Mouse (Mus musculus) embryonic facial prominence, embryonic 14.5 days (tissue): ENCODE measurements around the gene Sphkap. TPM values are rescaled to one million over a fixed set of nuclear protein-coding genes. Genes with fewer than 3 reads are reported as not detected.

ENCODE experiments used
- ATAC-seq: fragments of 200-750 bp; cut with Nextera tagmentation; 2 replicates; pipeline ENCODE4 v1.8.0; 2017; ENCODE audit warnings: low read depth, moderate number of reproducible peaks, moderate TSS enrichment
- DNase-seq: peaks from one replicate; pipeline ENCODE4 v3.0.0-alpha.2; 2015; ENCODE audit warnings: low spot score
- H3K27ac ChIP-seq: fragments of 300-500 bp; sonication (generic); replicated peaks from 2 replicates; pipeline ENCODE4 v1.5.1; 2014; ENCODE audit warnings: low read depth, mild to moderate bottlenecking, low read length, moderate library complexity
- H3K27me3 ChIP-seq: fragments of 300-500 bp; sonication (generic); replicated peaks from 2 replicates; pipeline ENCODE4 v1.6.1; 2014; ENCODE audit warnings: low read length; ENCODE audit not compliant: control insufficient read depth, insufficient read depth
- H3K36me3 ChIP-seq: fragments of 300-500 bp; sonication (generic); 2 replicates; pipeline ENCODE4 v1.6.1; 2014; ENCODE audit warnings: low read length, mixed read lengths; ENCODE audit not compliant: control insufficient read depth, insufficient read depth
- H3K4me1 ChIP-seq: fragments of 300-500 bp; sonication (generic); 2 replicates; pipeline ENCODE4 v1.6.1; 2014; ENCODE audit warnings: antibody characterized with exemption, low read length; ENCODE audit not compliant: control insufficient read depth, insufficient read depth
- H3K4me2 ChIP-seq: fragments of 300-500 bp; sonication (generic); 2 replicates; pipeline ENCODE4 v1.6.1; 2014; ENCODE audit warnings: low read depth, mild to moderate bottlenecking, low read length, moderate library complexity, mixed read lengths
- H3K4me3 ChIP-seq: fragments of 300-500 bp; sonication (generic); 2 replicates; pipeline ENCODE4 v1.5.1; 2014; ENCODE audit warnings: low read depth, mild to moderate bottlenecking, low read length
- H3K9ac ChIP-seq: fragments of 300-500 bp; sonication (generic); 2 replicates; pipeline ENCODE4 v1.6.1; 2014; ENCODE audit warnings: low read depth, mild to moderate bottlenecking, low read length, moderate library complexity, mixed read lengths
- H3K9me3 ChIP-seq: fragments of 300-500 bp; sonication (generic); 2 replicates; pipeline ENCODE4 v1.6.1; 2016; ENCODE audit warnings: low read length; ENCODE audit not compliant: control insufficient read depth
- WGBS: fragments of 180-500 bp; shearing (Covaris S2); extraction: QIAGEN DNeasy Blood & Tissue Kit; methylation state at CpG from one replicate; pipeline ENCODE4 v1.1.7; 2014; 5-methylcytosine and 5-hydroxymethylcytosine counted together
- polyA plus RNA-seq: library from polyadenylated mRNA; unstranded; fragments of >200 nt; fragmentation: Nextera tagmentation; extraction: Ambion mirVana; gene quantifications from 2 replicates; pipeline ENCODE4 v1.2.1, GENCODE M21; 2014

The Sphkap gene
- polyA plus RNA-seq, 1 experiment from 2014 or later: 2.5 TPM

GRCm38 (mm10) chr1:83251746-83252145 is 156.3 kb downstream of the Sphkap start:
- no peaks in the 10 kb centered on the region for H3K9me3 ChIP-seq

GRCm38 (mm10) chr1:83248235-83248746 is 159.7 kb downstream of the Sphkap start:
- 75% methylated on average over 1 of the region's 1 CpGs for WGBS
- no peak overlapping the region for H3K4me2 ChIP-seq
- DNase-seq (no peak), ATAC-seq (no peak)
- no peaks in the 10 kb centered on the region for H3K4me1 ChIP-seq
- no peaks in the 10 kb centered on the region for H3K9me3 ChIP-seq
- no peak overlapping the region for H3K4me3 ChIP-seq
- no peaks in the 10 kb centered on the region for H3K27me3 ChIP-seq
- no peak overlapping the region for H3K27ac ChIP-seq
- no peak overlapping the region for H3K9ac ChIP-seq
- H3K36me3 ChIP-seq: no peaks in the 10 kb centered on the region

More at GRCm38 (mm10) chr1:83251746-83252145, 156.3 kb downstream of the Sphkap start:
- Histone ChIP-seq H3K27me3 (no peaks in the 10 kb centered on the region), H3K4me2 (no peak overlapping the region), H3K4me1 (no peaks in the 10 kb centered on the region), H3K9ac (no peak overlapping the region), H3K27ac (no peak overlapping the region), H3K4me3 (no peak overlapping the region), H3K36me3 (no peaks in the 10 kb centered on the region)
- no peak for DNase-seq
- 82% methylated on average over 1 of the region's 1 CpGs for WGBS
- ATAC-seq: no peak

DNA sequence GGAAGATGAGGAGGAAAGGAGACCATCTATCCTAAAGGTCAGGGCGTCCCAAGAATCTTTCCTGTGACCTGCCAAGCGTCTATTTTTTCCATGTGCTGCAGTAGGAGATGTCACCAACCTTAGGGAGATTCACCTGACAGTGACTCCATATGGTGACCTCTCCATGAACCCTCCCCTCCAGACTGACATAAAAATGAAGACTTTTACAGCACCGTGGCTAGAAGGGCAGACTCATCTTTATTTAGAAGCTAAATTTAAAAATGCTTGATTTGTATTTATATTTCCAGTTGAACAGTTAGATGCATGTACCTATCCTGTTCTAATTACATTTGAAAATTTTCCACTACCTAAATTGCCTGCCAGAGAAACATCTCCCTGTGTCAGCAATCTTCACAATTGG is 180.1 kb downstream of the Sphkap start:
- H3K27me3 ChIP-seq: no peaks in the 10 kb centered on the region
- DNase-seq (no peak), ATAC-seq (no peak)
- H3K36me3 ChIP-seq: no peaks in the 10 kb centered on the region
- H3K9ac ChIP-seq: no peak overlapping the region
- no peak overlapping the region for H3K27ac ChIP-seq
- no peaks in the 10 kb centered on the region for H3K9me3 ChIP-seq
- no peaks in the 10 kb centered on the region for H3K4me1 ChIP-seq
- H3K4me2 ChIP-seq: no peak overlapping the region
- no peak overlapping the region for H3K4me3 ChIP-seq
- WGBS: 85% methylated on average over 3 of the region's 3 CpGs

GRCm38 (mm10) chr1:83224423-83224960 is 183.5 kb downstream of the Sphkap start:
- Histone ChIP-seq H3K27me3 (no peaks in the 10 kb centered on the region), H3K9ac (no peak overlapping the region), H3K9me3 (no peaks in the 10 kb centered on the region), H3K36me3 (no peaks in the 10 kb centered on the region), H3K4me1 (no peaks in the 10 kb centered on the region), H3K4me3 (no peak overlapping the region), H3K4me2 (no peak overlapping the region), H3K27ac (no peak overlapping the region)
- DNase-seq: no peak
- no peak for ATAC-seq

- Histone ChIP-seq H3K9ac (no peak overlapping the region), H3K4me1 (no peaks in the 10 kb centered on the region), H3K27ac (no peak overlapping the region), H3K9me3 (no peaks in the 10 kb centered on the region), H3K4me3 (no peak overlapping the region), H3K4me2 (no peak overlapping the region), H3K36me3 (no peaks in the 10 kb centered on the region), H3K27me3 (no peaks in the 10 kb centered on the region)
- ATAC-seq: no peak
- DNase-seq: peak; percentile 41
- WGBS: 65% methylated on average over 1 of the region's 1 CpGs
Measured at GRCm38 (mm10) chr1:83223072-83223471, 184.9 kb downstream of the Sphkap start.

GRCm38 (mm10) chr1:83218260-83218659 is 189.7 kb downstream of the Sphkap start:
- no peak overlapping the region for H3K4me3 ChIP-seq
- WGBS: 41% methylated on average over 1 of the region's 1 CpGs
- DNase-seq: peak; percentile 60

DNA sequence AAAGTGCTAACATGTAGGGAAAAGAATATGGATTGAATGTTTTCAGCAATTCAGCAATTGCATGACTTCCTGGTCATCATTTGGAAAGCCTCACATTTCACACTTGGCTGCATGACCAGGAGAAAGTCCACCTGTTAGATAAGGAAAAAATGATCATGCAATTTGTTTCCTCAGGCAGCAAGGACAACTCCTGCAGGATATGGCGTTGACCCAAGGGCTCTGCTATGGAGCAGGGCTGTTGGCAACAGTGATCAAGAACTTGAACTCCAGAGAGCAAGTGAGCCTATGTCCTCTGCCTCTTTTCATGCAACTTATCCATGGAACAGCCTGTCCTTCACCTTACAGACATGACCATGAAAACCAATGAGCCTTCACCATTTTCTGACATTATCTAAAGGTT is 198.0 kb downstream of the Sphkap start:
- Histone ChIP-seq H3K4me3 (no peak overlapping the region), H3K36me3 (no peaks in the 10 kb centered on the region), H3K9ac (no peak overlapping the region), H3K4me1 (no peaks in the 10 kb centered on the region), H3K4me2 (no peak overlapping the region), H3K27ac (no peak overlapping the region), H3K9me3 (no peaks in the 10 kb centered on the region), H3K27me3 (no peaks in the 10 kb centered on the region)
- DNase-seq (no peak), ATAC-seq (no peak)
- 79% methylated on average over 1 of the region's 1 CpGs for WGBS

More at GRCm38 (mm10) chr1:83218260-83218659, 189.7 kb downstream of the Sphkap start:
- H3K36me3 ChIP-seq: no peaks in the 10 kb centered on the region
- no peak overlapping the region for H3K9ac ChIP-seq
- no peak overlapping the region for H3K27ac ChIP-seq
- no peak overlapping the region for H3K4me2 ChIP-seq
- no peaks in the 10 kb centered on the region for H3K9me3 ChIP-seq
- no peaks in the 10 kb centered on the region for H3K27me3 ChIP-seq
- H3K4me1 ChIP-seq: no peaks in the 10 kb centered on the region
- ATAC-seq: peak; percentile 47; the same call in 1 of the 2 replicates

Other genes starting within 250 kb of the Sphkap start
- 0.48 and 0.78 TPM in 2 replicates for gene Daw1, start 248.4 kb downstream of the Sphkap start, polyA plus RNA-seq